Mouse (Mus musculus): Measurements from ENCODE around the gene Psmb1. TPM values are rescaled to one million over a fixed set of nuclear protein-coding genes. Genes with fewer than 3 reads are reported as not detected.

Gene Psmb1
- polyA plus RNA-seq, 1 experiment, result 164 TPM

GRCm38 (mm10) chr17:15518766-15519165, 19.2 kb upstream of the Psmb1 start:
- TF ChIP-seq CTCF (IDR thresholded peaks at IDR 0.05; ENCODE audit: borderline replicate concordance, control insufficient read depth, extremely low read depth, insufficient read depth, low read length, poor library complexity) (no peak), POLR2A (IDR thresholded peaks at IDR 0.05; ENCODE audit: control insufficient read depth, extremely low read depth, insufficient read depth, low read length, poor library complexity) (no peak)
- Histone ChIP-seq H3K27ac (ENCODE audit: control insufficient read depth, insufficient read depth, low read length) (no peak overlapping the region), H3K4me3 (ENCODE audit: control insufficient read depth, insufficient read depth, low read length) (no peak overlapping the region), H3K36me3 (ENCODE audit: control insufficient read depth, insufficient read depth, low read length) (peaks cover 84% of the 10 kb centered on the region), H3K4me1 (replicated peaks; ENCODE audit: control insufficient read depth, insufficient read depth, low read length) (peaks cover 2% of the 10 kb centered on the region; the same call in 1 of the 2 replicates), H3K27me3 (ENCODE audit: control insufficient read depth, insufficient read depth, low read length) (no peaks in the 10 kb centered on the region)
- WGBS, result 35% methylated on average over 1 of the region's 1 CpGs
- DNase-seq, result no peak

DNA sequence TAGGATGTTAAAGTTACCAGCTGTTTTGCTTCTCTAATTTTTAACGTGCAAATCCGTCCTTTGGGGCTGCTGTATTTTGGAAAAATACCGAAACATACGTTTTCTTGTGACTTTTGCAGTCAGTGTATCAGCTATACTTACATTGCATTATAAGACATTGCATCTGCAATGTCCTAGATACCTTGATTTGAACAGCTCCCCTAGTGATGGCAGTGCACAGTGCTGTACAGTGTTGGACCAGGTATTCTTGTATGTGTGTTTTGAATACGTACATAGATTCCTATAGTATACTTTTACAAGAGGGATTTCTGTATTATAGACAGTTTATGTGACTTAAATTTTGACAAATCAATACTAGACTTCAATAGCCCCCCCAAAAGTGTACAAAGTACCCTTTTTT, 18.6 kb upstream of the Psmb1 start:
- 97% methylated on average over 5 of the region's 5 CpGs for WGBS
- DNase-seq, result no peak
- H3K36me3 ChIP-seq (ENCODE audit: control insufficient read depth, insufficient read depth, low read length), result peaks cover 90% of the 10 kb centered on the region
- H3K4me3 ChIP-seq (ENCODE audit: control insufficient read depth, insufficient read depth, low read length), result no peak overlapping the region
- peaks cover 2% of the 10 kb centered on the region; the same call in 1 of the 2 replicates for H3K4me1 ChIP-seq (replicated peaks; ENCODE audit: control insufficient read depth, insufficient read depth, low read length)
- H3K27ac ChIP-seq (ENCODE audit: control insufficient read depth, insufficient read depth, low read length), result no peak overlapping the region
- no peaks in the 10 kb centered on the region for H3K27me3 ChIP-seq (ENCODE audit: control insufficient read depth, insufficient read depth, low read length)
- TF ChIP-seq CTCF (IDR thresholded peaks at IDR 0.05; ENCODE audit: borderline replicate concordance, control insufficient read depth, extremely low read depth, insufficient read depth, low read length, poor library complexity), result no peak
- no peak for TF ChIP-seq POLR2A (IDR thresholded peaks at IDR 0.05; ENCODE audit: control insufficient read depth, extremely low read depth, insufficient read depth, low read length, poor library complexity)

- WGBS, result 90% methylated on average over 5 of the region's 5 CpGs
- H3K4me3 ChIP-seq (ENCODE audit: control insufficient read depth, insufficient read depth, low read length), result no peak overlapping the region
- DNase-seq, result no peak
- H3K27me3 ChIP-seq (ENCODE audit: control insufficient read depth, insufficient read depth, low read length), result no peaks in the 10 kb centered on the region
- no peak for TF ChIP-seq CTCF (IDR thresholded peaks at IDR 0.05; ENCODE audit: borderline replicate concordance, control insufficient read depth, extremely low read depth, insufficient read depth, low read length, poor library complexity)
- no peak for TF ChIP-seq POLR2A (IDR thresholded peaks at IDR 0.05; ENCODE audit: control insufficient read depth, extremely low read depth, insufficient read depth, low read length, poor library complexity)
- H3K4me1 ChIP-seq (replicated peaks; ENCODE audit: control insufficient read depth, insufficient read depth, low read length), result peaks cover 2% of the 10 kb centered on the region; the same call in 1 of the 2 replicates
- peaks cover 93% of the 10 kb centered on the region for H3K36me3 ChIP-seq (ENCODE audit: control insufficient read depth, insufficient read depth, low read length)
- H3K27ac ChIP-seq (ENCODE audit: control insufficient read depth, insufficient read depth, low read length), result no peak overlapping the region
Measured at GRCm38 (mm10) chr17:15517776-15518175, 18.2 kb upstream of the Psmb1 start.

DNA sequence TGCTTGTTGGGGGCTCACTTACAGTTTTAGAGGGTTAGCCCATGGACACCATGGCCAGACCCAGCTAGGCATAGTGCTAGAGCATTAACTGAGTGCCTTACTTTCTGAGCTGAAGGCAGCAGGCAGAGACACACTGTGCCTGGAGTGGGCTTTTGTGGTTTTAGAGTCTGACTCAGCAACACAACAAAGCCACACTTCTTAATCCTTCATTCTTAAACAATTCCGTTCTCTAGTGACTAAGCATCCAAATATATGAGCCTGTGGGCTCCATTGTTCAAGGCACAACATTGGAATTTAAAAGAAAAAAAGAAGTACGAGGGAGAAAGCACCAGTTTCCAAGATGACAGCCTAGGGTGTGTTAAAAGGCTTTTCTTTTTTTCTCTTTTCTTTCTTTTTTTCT, 11.1 kb upstream of the Psmb1 start:
- Histone ChIP-seq H3K36me3 (ENCODE audit: control insufficient read depth, insufficient read depth, low read length) (peaks cover 88% of the 10 kb centered on the region), H3K27ac (ENCODE audit: control insufficient read depth, insufficient read depth, low read length) (no peak overlapping the region), H3K4me1 (replicated peaks; ENCODE audit: control insufficient read depth, insufficient read depth, low read length) (no peaks in the 10 kb centered on the region), H3K4me3 (ENCODE audit: control insufficient read depth, insufficient read depth, low read length) (no peak overlapping the region), H3K27me3 (ENCODE audit: control insufficient read depth, insufficient read depth, low read length) (no peaks in the 10 kb centered on the region)
- DNase-seq, result no peak
- 79% methylated on average over 2 of the region's 2 CpGs for WGBS
- TF ChIP-seq CTCF (IDR thresholded peaks at IDR 0.05; ENCODE audit: borderline replicate concordance, control insufficient read depth, extremely low read depth, insufficient read depth, low read length, poor library complexity) (no peak), POLR2A (IDR thresholded peaks at IDR 0.05; ENCODE audit: control insufficient read depth, extremely low read depth, insufficient read depth, low read length, poor library complexity) (no peak)

GRCm38 (mm10) chr17:15498753-15499113, 818 bp downstream of the Psmb1 start:
- TF ChIP-seq CTCF (IDR thresholded peaks at IDR 0.05; ENCODE audit: borderline replicate concordance, control insufficient read depth, extremely low read depth, insufficient read depth, low read length, poor library complexity) (no peak), POLR2A (IDR thresholded peaks at IDR 0.05; ENCODE audit: control insufficient read depth, extremely low read depth, insufficient read depth, low read length, poor library complexity) (no peak)
- Histone ChIP-seq H3K4me3 (ENCODE audit: control insufficient read depth, insufficient read depth, low read length) (no peak overlapping the region), H3K4me1 (replicated peaks; ENCODE audit: control insufficient read depth, insufficient read depth, low read length) (peaks cover 2% of the 10 kb centered on the region; the same call in 1 of the 2 replicates), H3K36me3 (ENCODE audit: control insufficient read depth, insufficient read depth, low read length) (peaks cover 15% of the 10 kb centered on the region), H3K27me3 (ENCODE audit: control insufficient read depth, insufficient read depth, low read length) (no peaks in the 10 kb centered on the region), H3K27ac (ENCODE audit: control insufficient read depth, insufficient read depth, low read length) (no peak overlapping the region)
- WGBS, result 69% methylated on average over 7 of the region's 7 CpGs
- DNase-seq, result no peak

- H3K4me3 ChIP-seq (ENCODE audit: control insufficient read depth, insufficient read depth, low read length), result peak overlapping the region; percentile 90
- peak overlapping the region; percentile 65 for H3K27ac ChIP-seq (ENCODE audit: control insufficient read depth, insufficient read depth, low read length)
- WGBS, result 1% methylated on average over 50 of the region's 50 CpGs
- peak; percentile 94 for DNase-seq
- TF ChIP-seq CTCF (IDR thresholded peaks at IDR 0.05; ENCODE audit: borderline replicate concordance, control insufficient read depth, extremely low read depth, insufficient read depth, low read length, poor library complexity) (no peak), POLR2A (IDR thresholded peaks at IDR 0.05; ENCODE audit: control insufficient read depth, extremely low read depth, insufficient read depth, low read length, poor library complexity) (peak; percentile 82)
- peaks cover 2% of the 10 kb centered on the region; the same call in 1 of the 2 replicates for H3K4me1 ChIP-seq (replicated peaks; ENCODE audit: control insufficient read depth, insufficient read depth, low read length)
- H3K27me3 ChIP-seq (ENCODE audit: control insufficient read depth, insufficient read depth, low read length), result no peaks in the 10 kb centered on the region
- H3K36me3 ChIP-seq (ENCODE audit: control insufficient read depth, insufficient read depth, low read length), result peaks cover 18% of the 10 kb centered on the region
Measured at GRCm38 (mm10) chr17:15497882-15498752, 1.4 kb downstream of the Psmb1 start.
